Mouse (Mus musculus) cerebellum, adult 11 months (tissue): Measurements from ENCODE around the gene Bcar1.

Source experiments
- DNase-seq: peaks from one replicate; pipeline ENCODE4 v3.0.0; 2022

The Bcar1 gene

GRCm38 (mm10) chr8:111662473-111662872 lies 81.1 kb downstream of the Bcar1 start:
- peak; percentile 66 for DNase-seq
